Mouse (Mus musculus) left cerebral cortex, postnatal 4 days (tissue): ENCODE measurements around the gene Cbln4. TPM values are rescaled to one million over a fixed set of nuclear protein-coding genes. Genes with fewer than 3 reads are reported as not detected.

Experiments used
- DNase-seq: peaks from one replicate; pipeline ENCODE4 v3.0.0-alpha.2; 2022
- intact Hi-C: fragments of 180-260 bp; cut with DNase I; formaldehyde crosslinking; loops from one replicate; pipeline ENCODE4 v1.15.1; 2025
- total RNA-seq, 2 experiments: library from RNA; stranded (reverse); gene quantifications; 2 replicates each; pipeline ENCODE4 v1.2.3; 2021

Cbln4 gene
- total RNA-seq, 2 experiments from 2014 or later = 7.8 to 12.3 TPM

DNA sequence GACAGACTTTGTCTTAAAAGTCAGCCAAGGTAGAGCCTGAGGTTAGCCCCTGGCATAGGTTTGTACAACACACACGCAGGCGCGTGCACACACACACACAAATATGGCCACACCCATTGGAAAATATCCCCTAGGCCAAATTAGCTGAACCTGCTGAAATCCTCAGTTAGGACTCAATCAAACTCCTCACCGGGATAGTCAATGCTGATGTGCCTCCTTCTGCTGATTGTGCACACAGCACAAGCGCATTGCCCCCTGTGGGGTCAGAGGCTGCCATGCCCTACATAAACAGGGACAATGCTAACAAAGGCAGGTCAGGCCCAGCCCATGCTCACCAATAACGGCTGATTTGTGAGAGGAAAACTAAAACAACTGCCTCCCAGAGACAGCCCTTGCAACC is 56.6 kb downstream of the Cbln4 start:
- no peak for DNase-seq
- intact Hi-C loops = no loop called here

Other genes with a start within 250 kb of the Cbln4 start
- gene Mc3r, start 205.0 kb upstream of the Cbln4 start, total RNA-seq = under 1 TPM; 0.18 TPM